Mouse (Mus musculus) urinary bladder, postnatal 10 days (tissue): Measurements from ENCODE around the gene Rcan1.

ENCODE experiments used
- DNase-seq: peaks from one replicate; pipeline ENCODE4 v3.0.0; 2022; ENCODE audit warnings: low spot score

Rcan1 gene

GRCm38 (mm10) chr16:92346297-92346916 is 124.3 kb downstream of the Rcan1 start:
- no peak for DNase-seq

- DNase-seq = no peak
Measured at GRCm38 (mm10) chr16:92345177-92345576, 125.5 kb downstream of the Rcan1 start.
